Mouse (Mus musculus) thymus, adult 2 months (tissue): Measurements from ENCODE around the gene Tsacc.

Experiments used
- CTCF ChIP-seq: fragments of 200-500 bp; IDR thresholded peaks from 2 replicates; pipeline ENCODE4 v1.5.1; 2012; ENCODE audit warnings: mild to moderate bottlenecking, control low read depth, low read length, moderate library complexity, borderline replicate concordance; ENCODE audit not compliant: control insufficient read depth, poor library complexity, insufficient read depth; ENCODE audit errors: extremely low read depth
- POLR2A ChIP-seq: fragments of 200-500 bp; IDR thresholded peaks from 2 replicates; pipeline ENCODE4 v1.6.1; 2012; ENCODE audit warnings: mild to moderate bottlenecking, low read length, control low read depth, moderate library complexity; ENCODE audit not compliant: control insufficient read depth, poor library complexity, insufficient read depth; ENCODE audit errors: extremely low read depth

DNA sequence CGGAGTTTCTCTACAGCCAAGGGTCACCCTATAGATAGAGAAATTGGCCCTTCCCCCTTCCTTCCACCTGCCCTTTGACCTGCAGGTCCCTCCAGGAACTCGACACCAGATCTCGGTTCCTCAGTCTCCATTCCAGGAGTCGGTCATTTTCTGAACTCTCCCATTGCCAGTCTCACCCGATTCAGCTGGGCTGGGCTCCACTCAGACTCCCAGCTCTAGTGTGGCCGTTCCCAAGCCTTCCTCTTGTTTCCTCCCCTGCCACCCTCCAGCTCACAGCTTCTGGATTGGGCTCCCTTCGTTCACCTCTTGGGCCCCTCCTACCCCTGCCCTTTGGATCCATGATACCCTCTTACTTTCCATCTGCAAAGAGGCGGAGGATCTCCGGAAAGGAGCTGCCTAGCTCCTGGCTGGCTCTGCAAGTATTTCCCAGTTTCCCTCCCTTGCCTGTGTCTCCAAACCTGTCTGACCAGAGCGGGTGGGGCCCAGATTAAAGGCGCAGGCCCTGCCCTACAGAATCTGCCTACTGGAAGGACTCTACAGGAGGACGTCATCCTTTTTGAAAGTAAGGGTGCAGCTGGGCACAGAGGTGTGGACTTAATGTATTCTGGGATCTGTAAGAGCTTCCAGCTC lies 37.3 kb upstream of the Tsacc start:
- TF ChIP-seq CTCF = no peak
- no peak for TF ChIP-seq POLR2A
